Mouse (Mus musculus) G1E (cell line): ENCODE data around the gene Sprr2i. TPM values are rescaled to one million over a fixed set of nuclear protein-coding genes. Genes with fewer than 3 reads are reported as not detected.

Experiments used
- ATAC-seq: 2 replicates; pipeline ENCODE4 v1.8.0; 2016; ENCODE audit warnings: mild to moderate bottlenecking; ENCODE audit not compliant: insufficient number of reproducible peaks, poor library complexity, low FRiP score, severe bottlenecking; ENCODE audit errors: extremely low read depth
- DNase-seq: peaks from one replicate; pipeline ENCODE4 v3.0.0; 2012; ENCODE audit warnings: low spot score
- H3K27me3 ChIP-seq: 2 replicates; pipeline ENCODE4 v1.6.1; 2012; ENCODE audit warnings: mild to moderate bottlenecking, low read length, inconsistent platforms; ENCODE audit not compliant: insufficient read depth
- H3K36me3 ChIP-seq: replicated peaks from 2 replicates; pipeline ENCODE3; 2012; ENCODE audit warnings: mild to moderate bottlenecking, inconsistent platforms
- H3K4me1 ChIP-seq: 2 replicates; pipeline ENCODE4 v1.6.1; 2012; ENCODE audit warnings: low read depth, low read length, inconsistent platforms, mixed read lengths; ENCODE audit not compliant: insufficient read depth
- H3K4me3 ChIP-seq: 2 replicates; pipeline ENCODE4 v1.5.1; 2012; ENCODE audit warnings: low read depth, mild to moderate bottlenecking, inconsistent platforms, low read length, moderate library complexity, mixed read lengths
- H3K9me3 ChIP-seq: replicated peaks from 2 replicates; pipeline ENCODE4 v1.6.1; 2012; ENCODE audit warnings: inconsistent platforms
- CTCF ChIP-seq: IDR thresholded peaks from 2 replicates; pipeline ENCODE4 v1.5.1; 2012; ENCODE audit warnings: low read depth, low read length, inconsistent platforms, mixed read lengths
- GATA1 ChIP-seq: IDR thresholded peaks from 2 replicates; pipeline ENCODE4 v1.6.1; 2012; ENCODE audit warnings: borderline replicate concordance, low read length, inconsistent platforms, mixed read lengths
- GATA2 ChIP-seq: IDR thresholded peaks from 2 replicates; pipeline ENCODE4 v1.6.1; 2012; ENCODE audit warnings: low read depth, low read length, inconsistent platforms, borderline replicate concordance
- POLR2AphosphoS5 ChIP-seq: IDR thresholded peaks from 2 replicates; pipeline ENCODE4 v1.6.1; 2012; ENCODE audit warnings: low read depth, low read length, inconsistent platforms; ENCODE audit not compliant: insufficient replicate concordance
- TAL1 ChIP-seq: conservative IDR thresholded peaks from 2 replicates; pipeline ENCODE4 v1.6.1; 2012; ENCODE audit warnings: low read depth, low read length, inconsistent platforms, mixed read lengths
- polyA plus RNA-seq: library from polyadenylated mRNA; stranded (reverse); fragments of >175 nt; gene quantifications from 2 replicates; pipeline ENCODE4 v1.2.3, GENCODE M21; 2012
- total RNA-seq, 2 experiments: library from RNA; stranded (forward) in 1 of 2; stranded (reverse) in 1 of 2; fragments of 200-1000 nt in 1 of 2; fragments of >200 nt in 1 of 2; fragmentation: Nextera tagmentation in 1 of 2; gene quantifications; 2 replicates each; pipeline ENCODE4 v1.2.3; 2014 to 2017

Sprr2i gene
- total and polyA plus RNA-seq, 3 experiments: not detected

DNA sequence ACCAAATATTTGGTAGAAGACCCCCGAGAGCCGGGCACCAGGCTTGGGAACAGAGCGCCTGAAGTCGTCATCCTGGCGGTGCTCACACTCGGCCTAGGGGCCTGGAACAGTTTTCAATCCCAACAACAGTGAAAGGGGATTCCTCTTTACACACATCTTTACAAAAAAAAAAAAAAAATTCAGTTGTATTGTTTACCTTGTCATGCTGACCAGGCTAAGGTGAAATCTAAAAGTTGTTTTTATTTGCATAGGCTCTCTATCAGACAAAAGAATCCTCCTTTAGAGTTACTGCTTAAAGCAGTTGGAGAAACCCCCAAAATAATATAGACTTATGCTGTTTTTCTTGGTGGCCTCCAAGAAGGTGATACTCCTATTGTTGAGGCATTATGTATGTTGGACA, 21.5 kb downstream of the Sprr2i start, which contains the start of gene Gm9774:
Gene Gm9774 (minus strand): TSS at position 101 of the 400 bp plus-strand sequence.
- Histone ChIP-seq H3K4me3 (no peak within 1 kb of the TSS), H3K27me3 (no peaks in the 10 kb centered on the region), H3K4me1 (no peaks in the 10 kb centered on the region), H3K36me3 (no peaks in the 10 kb centered on the region), H3K9me3 (peaks cover 10% of the 10 kb centered on the region)
- DNase-seq (no peak), ATAC-seq (no peak)
- TF ChIP-seq GATA1: no peak
- no peak for TF ChIP-seq POLR2AphosphoS5
- TF ChIP-seq GATA2: no peak
- no peak for TF ChIP-seq TAL1
- TF ChIP-seq CTCF: no peak

GRCm38 (mm10) chr3:92432282-92432681, 24.5 kb downstream of the Sprr2i start, which contains the start of gene Sprr2k:
Gene Sprr2k, plus strand, starts transcription at chr3:92432582.
- Histone ChIP-seq H3K4me3 (no peak within 1 kb of the TSS), H3K4me1 (no peaks in the 10 kb centered on the region), H3K36me3 (no peaks in the 10 kb centered on the region), H3K27me3 (no peaks in the 10 kb centered on the region), H3K9me3 (peaks cover 10% of the 10 kb centered on the region)
- ATAC-seq (no peak), DNase-seq (no peak)
- TF ChIP-seq CTCF (no peak), GATA2 (no peak), POLR2AphosphoS5 (no peak), GATA1 (no peak), TAL1 (no peak)

GRCm38 (mm10) chr3:92438689-92439088, 30.9 kb downstream of the Sprr2i start, which contains the start of gene Sprr1b:
Gene Sprr1b, minus strand, starts transcription at chr3:92438789.
- H3K4me3 ChIP-seq: no peak within 1 kb of the TSS
- TF ChIP-seq TAL1 (no peak), POLR2AphosphoS5 (no peak), GATA2 (no peak), GATA1 (no peak), CTCF (no peak)
- no peak for DNase-seq
- no peak for ATAC-seq
- no peaks in the 10 kb centered on the region for H3K27me3 ChIP-seq
- no peaks in the 10 kb centered on the region for H3K36me3 ChIP-seq
- H3K4me1 ChIP-seq: no peaks in the 10 kb centered on the region
- H3K9me3 ChIP-seq: no peaks in the 10 kb centered on the region

- Histone ChIP-seq H3K36me3 (no peaks in the 10 kb centered on the region), H3K4me1 (no peaks in the 10 kb centered on the region), H3K4me3 (no peak overlapping the region), H3K9me3 (no peaks in the 10 kb centered on the region), H3K27me3 (no peaks in the 10 kb centered on the region)
- DNase-seq (no peak), ATAC-seq (no peak)
- no peak for TF ChIP-seq CTCF
- TF ChIP-seq POLR2AphosphoS5: no peak
- no peak for TF ChIP-seq GATA1
- no peak for TF ChIP-seq TAL1
- TF ChIP-seq GATA2: no peak
Measured at GRCm38 (mm10) chr3:92440177-92440576, 32.4 kb downstream of the Sprr2i start.

- no peak for TF ChIP-seq TAL1
- no peak for TF ChIP-seq CTCF
- no peak for TF ChIP-seq POLR2AphosphoS5
- no peak for TF ChIP-seq GATA1
- TF ChIP-seq GATA2: no peak
- no peak overlapping the region for H3K4me3 ChIP-seq
Measured at GRCm38 (mm10) chr3:92455151-92455550, 47.4 kb downstream of the Sprr2i start.

GRCm38 (mm10) chr3:92458620-92459019, 50.8 kb downstream of the Sprr2i start, which contains the start of gene Sprr3:
Gene Sprr3, minus strand, starts transcription at chr3:92458720.
- Histone ChIP-seq H3K4me3 (no peak within 1 kb of the TSS), H3K4me1 (no peaks in the 10 kb centered on the region), H3K27me3 (no peaks in the 10 kb centered on the region), H3K9me3 (peaks cover 2% of the 10 kb centered on the region; the same call in 1 of the 2 replicates), H3K36me3 (no peaks in the 10 kb centered on the region)
- no peak for TF ChIP-seq TAL1
- TF ChIP-seq CTCF: no peak
- no peak for TF ChIP-seq GATA1
- no peak for TF ChIP-seq GATA2
- no peak for TF ChIP-seq POLR2AphosphoS5
- no peak for DNase-seq
- no peak for ATAC-seq

More at GRCm38 (mm10) chr3:92455151-92455550, 47.4 kb downstream of the Sprr2i start:
- DNase-seq (no peak), ATAC-seq (no peak)
- Histone ChIP-seq H3K27me3 (no peaks in the 10 kb centered on the region), H3K4me1 (no peaks in the 10 kb centered on the region), H3K36me3 (no peaks in the 10 kb centered on the region), H3K9me3 (peaks cover 2% of the 10 kb centered on the region; the same call in 1 of the 2 replicates)

Other genes starting within 250 kb of the Sprr2i start
Only the 20 nearest of the 22 such genes appear.
- gene Sprr2a1, start 192.2 kb upstream of the Sprr2i start, total RNA-seq (2014; fragmentation: Nextera tagmentation): not detected in 2 replicates
- not detected in 2 replicates for gene Sprr2a1, start 192.2 kb upstream of the Sprr2i start, total RNA-seq (2017)
- gene Sprr2a1, start 192.2 kb upstream of the Sprr2i start, polyA plus RNA-seq: not detected in 2 replicates
- not detected in 2 replicates for gene Sprr2a2, start 192.1 kb upstream of the Sprr2i start, total RNA-seq (2014; fragmentation: Nextera tagmentation)
- gene Sprr2a2, start 192.1 kb upstream of the Sprr2i start, total RNA-seq (2017): 0.12 and 0.60 TPM in 2 replicates
- not detected in 2 replicates for gene Sprr2a2, start 192.1 kb upstream of the Sprr2i start, polyA plus RNA-seq
- gene Sprr2a3, start 122.6 kb upstream of the Sprr2i start, total RNA-seq (2014; fragmentation: Nextera tagmentation): not detected in 2 replicates
- gene Sprr2a3, start 122.6 kb upstream of the Sprr2i start, total RNA-seq (2017): 0.11 and 0.23 TPM in 2 replicates
- not detected in 2 replicates for gene Sprr2a3, start 122.6 kb upstream of the Sprr2i start, polyA plus RNA-seq
- not detected in 2 replicates for gene Sprr2b, start 91.4 kb upstream of the Sprr2i start, total RNA-seq (2014; fragmentation: Nextera tagmentation)
- not detected in 2 replicates for gene Sprr2b, start 91.4 kb upstream of the Sprr2i start, total RNA-seq (2017)
- not detected in 2 replicates for gene Sprr2b, start 91.4 kb upstream of the Sprr2i start, polyA plus RNA-seq
- gene Sprr2d, start 68.9 kb upstream of the Sprr2i start, total RNA-seq (2014; fragmentation: Nextera tagmentation): not detected in 2 replicates
- not detected in 2 replicates for gene Sprr2d, start 68.9 kb upstream of the Sprr2i start, total RNA-seq (2017)
- gene Sprr2d, start 68.9 kb upstream of the Sprr2i start, polyA plus RNA-seq: not detected in 2 replicates
- not detected in 2 replicates for gene Sprr2e, start 55.8 kb upstream of the Sprr2i start, total RNA-seq (2014; fragmentation: Nextera tagmentation)
- not detected in 2 replicates for gene Sprr2e, start 55.8 kb upstream of the Sprr2i start, total RNA-seq (2017)
- gene Sprr2e, start 55.8 kb upstream of the Sprr2i start, polyA plus RNA-seq: not detected in 2 replicates
- gene Sprr2f, start 42.8 kb upstream of the Sprr2i start, total RNA-seq (2014; fragmentation: Nextera tagmentation): not detected in 2 replicates
- not detected in 2 replicates for gene Sprr2f, start 42.8 kb upstream of the Sprr2i start, total RNA-seq (2017)
- gene Sprr2f, start 42.8 kb upstream of the Sprr2i start, polyA plus RNA-seq: not detected in 2 replicates
- not detected in 2 replicates for gene Sprr2h, start 22.3 kb upstream of the Sprr2i start, total RNA-seq (2014; fragmentation: Nextera tagmentation)
- gene Sprr2h, start 22.3 kb upstream of the Sprr2i start, total RNA-seq (2017): not detected in 2 replicates
- not detected in 2 replicates for gene Sprr2h, start 22.3 kb upstream of the Sprr2i start, polyA plus RNA-seq
- gene Sprr2j-ps, start 10.1 kb downstream of the Sprr2i start, total RNA-seq (2014; fragmentation: Nextera tagmentation): not detected in 2 replicates
- not detected in 2 replicates for gene Sprr2j-ps, start 10.1 kb downstream of the Sprr2i start, total RNA-seq (2017)
- not detected in 2 replicates for gene Sprr2j-ps, start 10.1 kb downstream of the Sprr2i start, polyA plus RNA-seq
- 3.7 and 4.9 TPM in 2 replicates for gene Gm9774, start 21.4 kb downstream of the Sprr2i start, total RNA-seq (2014; fragmentation: Nextera tagmentation)
- 1.5 and 1.9 TPM in 2 replicates for gene Gm9774, start 21.4 kb downstream of the Sprr2i start, total RNA-seq (2017)
- 13.1 and 22.5 TPM in 2 replicates for gene Gm9774, start 21.4 kb downstream of the Sprr2i start, polyA plus RNA-seq
- not detected in 2 replicates for gene Sprr2k, start 24.6 kb downstream of the Sprr2i start, total RNA-seq (2014; fragmentation: Nextera tagmentation)
- 0.33 and 0.46 TPM in 2 replicates for gene Sprr2k, start 24.6 kb downstream of the Sprr2i start, total RNA-seq (2017)
- gene Sprr2k, start 24.6 kb downstream of the Sprr2i start, polyA plus RNA-seq: not detected in 2 replicates
- not detected in 2 replicates for gene Sprr1b, start 30.8 kb downstream of the Sprr2i start, total RNA-seq (2014; fragmentation: Nextera tagmentation)
- not detected in 2 replicates for gene Sprr1b, start 30.8 kb downstream of the Sprr2i start, total RNA-seq (2017)
- not detected in 2 replicates for gene Sprr1b, start 30.8 kb downstream of the Sprr2i start, polyA plus RNA-seq
- not detected in 2 replicates for gene Sprr3, start 50.7 kb downstream of the Sprr2i start, total RNA-seq (2014; fragmentation: Nextera tagmentation)
- 0.11 TPM in 1 of 2 replicates, not detected in the other for gene Sprr3, start 50.7 kb downstream of the Sprr2i start, total RNA-seq (2017)
- gene Sprr3, start 50.7 kb downstream of the Sprr2i start, polyA plus RNA-seq: not detected in 2 replicates
- not detected in 2 replicates for gene Sprr1a, start 77.9 kb downstream of the Sprr2i start, total RNA-seq (2014; fragmentation: Nextera tagmentation)
- gene Sprr1a, start 77.9 kb downstream of the Sprr2i start, total RNA-seq (2017): 0.23 TPM in 1 of 2 replicates, not detected in the other
- not detected in 2 replicates for gene Sprr1a, start 77.9 kb downstream of the Sprr2i start, polyA plus RNA-seq
- not detected in 2 replicates for gene Sprr4, start 92.5 kb downstream of the Sprr2i start, total RNA-seq (2014; fragmentation: Nextera tagmentation)
- gene Sprr4, start 92.5 kb downstream of the Sprr2i start, total RNA-seq (2017): not detected in 2 replicates
- gene Sprr4, start 92.5 kb downstream of the Sprr2i start, polyA plus RNA-seq: not detected in 2 replicates
- not detected in 2 replicates for gene 2310046K23Rik, start 126.5 kb downstream of the Sprr2i start, total RNA-seq (2014; fragmentation: Nextera tagmentation)
- gene 2310046K23Rik, start 126.5 kb downstream of the Sprr2i start, total RNA-seq (2017): not detected in 2 replicates
- gene 2310046K23Rik, start 126.5 kb downstream of the Sprr2i start, polyA plus RNA-seq: not detected in 2 replicates
- not detected in 2 replicates for gene Ivl, start 165.7 kb downstream of the Sprr2i start, total RNA-seq (2014; fragmentation: Nextera tagmentation)
- gene Ivl, start 165.7 kb downstream of the Sprr2i start, total RNA-seq (2017): 0.11 TPM in 1 of 2 replicates, not detected in the other
- not detected in 2 replicates for gene Ivl, start 165.7 kb downstream of the Sprr2i start, polyA plus RNA-seq
- not detected in 2 replicates for gene Smcp, start 181.0 kb downstream of the Sprr2i start, total RNA-seq (2014; fragmentation: Nextera tagmentation)
- gene Smcp, start 181.0 kb downstream of the Sprr2i start, total RNA-seq (2017): not detected in 2 replicates
- gene Smcp, start 181.0 kb downstream of the Sprr2i start, polyA plus RNA-seq: not detected in 2 replicates
- not detected in 2 replicates for gene 2210017I01Rik, start 199.5 kb downstream of the Sprr2i start, total RNA-seq (2014; fragmentation: Nextera tagmentation)
- gene 2210017I01Rik, start 199.5 kb downstream of the Sprr2i start, total RNA-seq (2017): not detected in 2 replicates
- not detected in 2 replicates for gene 2210017I01Rik, start 199.5 kb downstream of the Sprr2i start, polyA plus RNA-seq
- not detected in 2 replicates for gene Lce6a, start 213.7 kb downstream of the Sprr2i start, total RNA-seq (2014; fragmentation: Nextera tagmentation)
- not detected in 2 replicates for gene Lce6a, start 213.7 kb downstream of the Sprr2i start, total RNA-seq (2017)
- gene Lce6a, start 213.7 kb downstream of the Sprr2i start, polyA plus RNA-seq: not detected in 2 replicates